Mouse (Mus musculus): Measurements from ENCODE around the gene Hoxa9. TPM values are rescaled to one million over a fixed set of nuclear protein-coding genes. Genes with fewer than 3 reads are reported as not detected.

The Hoxa9 gene
- total RNA-seq, 2 experiments from 2014 or later: 5.7 to 13.5 TPM

DNA sequence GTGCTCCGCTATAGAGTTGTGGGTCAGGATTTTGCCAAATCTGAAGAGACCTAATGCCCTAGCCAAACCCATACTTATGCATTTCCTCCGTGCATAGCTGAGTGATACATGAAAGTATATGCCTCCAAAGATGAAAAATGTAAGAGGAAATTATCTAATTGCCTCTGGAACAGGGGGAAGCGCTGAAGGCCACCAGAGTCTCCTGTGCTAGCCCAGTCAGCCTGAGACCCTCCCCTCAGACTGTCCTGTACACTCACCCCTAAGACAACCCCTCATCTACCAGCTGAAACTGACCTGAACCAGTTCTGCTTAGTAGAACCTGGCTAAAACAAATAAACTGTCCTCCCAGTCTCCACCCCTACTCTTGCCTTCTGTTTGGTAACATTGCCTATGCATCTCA, 50.2 kb downstream of the Hoxa9 start:
- DNase-seq: no peak

- DNase-seq: no peak
Observed at GRCm38 (mm10) chr6:52180213-52180710, 50.6 kb downstream of the Hoxa9 start.

- no peak for DNase-seq
Observed at GRCm38 (mm10) chr6:52179690-52180089, 51.2 kb downstream of the Hoxa9 start.

GRCm38 (mm10) chr6:52178918-52179665, 51.8 kb downstream of the Hoxa9 start:
- no peak for DNase-seq

DNA sequence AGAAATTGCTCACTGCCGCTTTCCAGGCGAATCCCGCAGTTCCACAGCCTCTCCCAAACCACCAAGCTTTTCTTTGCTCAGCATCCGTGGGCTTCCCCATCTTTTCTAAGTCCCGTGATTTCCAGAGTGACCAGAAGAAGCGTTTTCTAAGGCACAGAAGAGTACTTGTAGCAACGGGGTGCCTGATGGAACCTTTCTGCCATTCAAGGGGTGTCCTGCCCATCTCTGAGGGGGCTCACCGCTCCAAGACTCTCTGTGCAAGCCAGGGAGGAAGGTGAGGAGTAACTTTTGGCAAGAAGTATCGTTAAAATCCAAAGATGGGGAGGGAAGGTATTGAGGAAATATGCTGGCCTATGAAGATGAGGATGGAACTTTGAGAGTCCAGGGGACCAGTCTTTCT, 53.1 kb downstream of the Hoxa9 start:
- no peak for DNase-seq

- DNase-seq: no peak
Observed at GRCm38 (mm10) chr6:52177061-52177735, 53.7 kb downstream of the Hoxa9 start, which contains the start of gene 5730596B20Rik. 5730596B20Rik (plus strand) TSS chr6:52177498.

GRCm38 (mm10) chr6:52176391-52176790, 54.5 kb downstream of the Hoxa9 start:
- no peak for DNase-seq

- DNase-seq: no peak
Observed at GRCm38 (mm10) chr6:52175864-52176263, 55.0 kb downstream of the Hoxa9 start.

DNA sequence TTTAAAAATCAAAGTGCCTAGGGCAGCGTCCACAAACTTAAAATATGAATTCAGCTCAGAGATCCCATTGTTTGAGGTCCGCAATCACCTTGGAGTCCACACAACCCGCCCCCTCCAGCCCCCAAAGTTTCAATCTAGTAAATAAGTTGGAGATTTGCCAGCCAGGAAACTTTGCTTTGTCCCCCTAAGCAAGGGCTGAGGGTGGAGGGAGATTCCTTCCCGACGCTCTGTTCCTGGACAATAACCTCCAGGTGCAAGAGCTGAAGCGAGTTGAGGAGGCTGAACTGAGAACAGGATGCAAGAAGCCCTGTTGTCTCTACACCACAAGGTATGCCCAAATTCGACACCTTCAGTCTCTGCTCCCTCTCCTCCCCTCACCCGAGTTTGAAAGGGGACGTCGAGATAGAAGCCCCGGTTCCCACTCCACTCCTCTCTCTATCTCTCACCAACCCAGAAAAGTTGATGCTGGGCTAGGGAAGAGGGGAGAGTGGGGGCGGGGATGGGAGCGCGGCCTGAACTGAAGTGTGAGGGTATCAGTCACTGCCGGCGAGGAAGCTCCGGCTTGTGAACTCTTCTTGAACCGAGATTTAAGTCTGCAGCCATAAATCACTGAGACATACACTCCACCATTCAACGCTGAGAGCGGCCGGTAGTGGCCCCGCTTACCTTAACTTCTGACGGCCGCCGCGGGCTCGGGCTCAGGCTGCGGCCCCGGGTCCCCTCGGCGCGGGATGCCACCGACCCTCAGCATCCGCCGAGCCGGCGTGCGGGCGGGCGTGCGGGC, 55.7 kb downstream of the Hoxa9 start:
- DNase-seq: no peak

- no peak for DNase-seq
Observed at GRCm38 (mm10) chr6:52173648-52174047, 57.2 kb downstream of the Hoxa9 start.

Small RNAs within 50 kb of the gene (microRNA-seq; reads per million reads assigned to microRNA genes)
- 7,568 to 10,738 reads per million in 2 experiments for gene Mir196b (ENCODE audit: borderline replicate concordance in 2 of 2)

Other genes starting within 250 kb of the Hoxa9 start
- 1 to 10 TPM; 2.1 to 6.6 TPM for gene Skap2, start 218.5 kb downstream of the Hoxa9 start, total RNA-seq (2021)
- under 1 TPM in 1 of 2 experiments, not detected in 1; 0.21 TPM for gene Hoxa1, start 72.8 kb downstream of the Hoxa9 start, total RNA-seq (2021)
- under 1 TPM; 0.28 to 0.83 TPM for gene Hoxa2, start 66.3 kb downstream of the Hoxa9 start, total RNA-seq (2021)
- not detected for gene 5730596B20Rik, start 53.6 kb downstream of the Hoxa9 start, total RNA-seq (2021)
- gene Hoxa4, start 39.3 kb downstream of the Hoxa9 start, total RNA-seq (2021): 1 to 10 TPM; 2.3 to 2.8 TPM
- 1 to 10 TPM; 1.9 to 3.5 TPM for gene Hoxa5, start 26.5 kb downstream of the Hoxa9 start, total RNA-seq (2021)
- gene Hoxa6, start 22.4 kb downstream of the Hoxa9 start, total RNA-seq (2021): 1 to 10 TPM; 1.8 to 2.8 TPM
- gene Hoxa3, start 17.8 kb downstream of the Hoxa9 start, total RNA-seq (2021): 1 to 10 TPM; 2.4 to 3.3 TPM
- under 1 TPM in 1 of 2 experiments, not detected in 1; 0.46 TPM for gene Gm28308, start 17.8 kb downstream of the Hoxa9 start, total RNA-seq (2021)
- 1 to 10 TPM; 4.7 to 5.5 TPM for gene Hoxa7, start 9.2 kb downstream of the Hoxa9 start, total RNA-seq (2021)
- gene Hoxa10, start 9.8 kb upstream of the Hoxa9 start, total RNA-seq (2021): 10 to 100 TPM; 14.8 to 18.4 TPM
- gene Hoxa11, start 14.7 kb upstream of the Hoxa9 start, total RNA-seq (2021): 1 to 10 TPM; 1.4 to 1.8 TPM
- 1 to 10 TPM in 1 of 2 experiments, under 1 TPM in 1; 0.48 to 2.1 TPM for gene Hoxa13, start 29.8 kb upstream of the Hoxa9 start, total RNA-seq (2021)
- gene Evx1, start 82.4 kb upstream of the Hoxa9 start, total RNA-seq (2021): not detected

All from gastrocnemius, postnatal 25 days (tissue).